Mouse (Mus musculus) kidney, postnatal 0 days (tissue): ENCODE measurements around the gene L3mbtl3. TPM values are rescaled to one million over a fixed set of nuclear protein-coding genes. Genes with fewer than 3 reads are reported as not detected.

ENCODE experiments used
- ATAC-seq: fragments of 200-750 bp; cut with Nextera tagmentation; replicated peaks from 2 replicates; pipeline ENCODE4 v1.8.0; 2017; ENCODE audit warnings: low read depth, moderate number of reproducible peaks, moderate TSS enrichment, moderate library complexity; ENCODE audit not compliant: low FRiP score
- DNase-seq: peaks from one replicate; pipeline ENCODE4 v3.0.0-alpha.2; 2016; ENCODE audit warnings: low spot score
- H3K27ac ChIP-seq: fragments of 300-500 bp; sonication (generic); 2 replicates; pipeline ENCODE4 v1.5.1; 2014; ENCODE audit warnings: mild to moderate bottlenecking
- H3K27me3 ChIP-seq: fragments of 300-500 bp; sonication (generic); 2 replicates; pipeline ENCODE4 v1.6.1; 2014; ENCODE audit warnings: low read length, mixed read lengths; ENCODE audit not compliant: insufficient read depth
- H3K36me3 ChIP-seq: fragments of 300-500 bp; sonication (generic); 2 replicates; pipeline ENCODE4 v1.6.1; 2014; ENCODE audit warnings: low read length, mixed read lengths; ENCODE audit not compliant: insufficient read depth
- H3K4me1 ChIP-seq: fragments of 300-500 bp; sonication (generic); replicated peaks from 2 replicates; pipeline ENCODE4 v1.6.1; 2014; ENCODE audit warnings: antibody characterized with exemption, low read length, mixed read lengths; ENCODE audit not compliant: insufficient read depth
- H3K4me2 ChIP-seq: fragments of 300-500 bp; sonication (generic); 2 replicates; pipeline ENCODE4 v1.6.1; 2014; ENCODE audit warnings: mild to moderate bottlenecking, low read length, moderate library complexity, mixed read lengths
- H3K4me3 ChIP-seq: fragments of 300-500 bp; sonication (generic); replicated peaks from 2 replicates; pipeline ENCODE4 v1.5.1; 2014; ENCODE audit warnings: low read depth, low read length
- H3K9ac ChIP-seq: fragments of 300-500 bp; sonication (generic); 2 replicates; pipeline ENCODE4 v1.6.1; 2014; ENCODE audit warnings: low read depth, low read length
- H3K9me3 ChIP-seq: fragments of 300-500 bp; sonication (generic); replicated peaks from 2 replicates; pipeline ENCODE4 v1.6.1; 2016; ENCODE audit warnings: low read length, inconsistent platforms, mixed read lengths
- CTCF ChIP-seq: IDR thresholded peaks from 2 replicates; pipeline ENCODE4 v1.5.1; 2016; ENCODE audit warnings: antibody characterized with exemption, low read depth, mild to moderate bottlenecking, moderate library complexity
- WGBS: fragments of 180-500 bp; shearing (Covaris S2); extraction: QIAGEN DNeasy Blood & Tissue Kit; methylation state at CpG from one replicate; pipeline ENCODE4 v1.1.7; 2014; 5-methylcytosine and 5-hydroxymethylcytosine counted together
- polyA plus RNA-seq: library from polyadenylated mRNA; unstranded; fragments of >200 nt; fragmentation: Nextera tagmentation; extraction: Ambion mirVana; gene quantifications from 2 replicates; pipeline ENCODE4 v1.2.1, GENCODE M21; 2015

Gene L3mbtl3
- polyA plus RNA-seq, 1 experiment from 2014 or later, result 9.3 TPM

- no peaks in the 10 kb centered on the region for H3K27me3 ChIP-seq
- no peak overlapping the region for H3K4me3 ChIP-seq
- H3K4me2 ChIP-seq, result no peak overlapping the region
- H3K9ac ChIP-seq, result no peak overlapping the region
- H3K27ac ChIP-seq, result no peak overlapping the region
- no peaks in the 10 kb centered on the region for H3K4me1 ChIP-seq
- H3K9me3 ChIP-seq, result no peaks in the 10 kb centered on the region
- 84% methylated on average over 3 of the region's 3 CpGs for WGBS
- no peaks in the 10 kb centered on the region for H3K36me3 ChIP-seq
- DNase-seq, result no peak
- no peak for TF ChIP-seq CTCF
- ATAC-seq, result no peak
Measured at GRCm38 (mm10) chr10:26263744-26264459, 111.9 kb downstream of the L3mbtl3 start.

GRCm38 (mm10) chr10:26259908-26260307 is 115.9 kb downstream of the L3mbtl3 start:
- Histone ChIP-seq H3K9me3 (no peaks in the 10 kb centered on the region), H3K27me3 (no peaks in the 10 kb centered on the region), H3K27ac (no peak overlapping the region), H3K4me3 (no peak overlapping the region), H3K9ac (no peak overlapping the region), H3K36me3 (no peaks in the 10 kb centered on the region), H3K4me2 (no peak overlapping the region), H3K4me1 (no peaks in the 10 kb centered on the region)
- TF ChIP-seq CTCF, result no peak
- DNase-seq (no peak), ATAC-seq (no peak)
- 67% methylated on average over 4 of the region's 4 CpGs for WGBS

- no peaks in the 10 kb centered on the region for H3K27me3 ChIP-seq
- DNase-seq, result no peak
- 81% methylated on average over 7 of the region's 7 CpGs for WGBS
Measured at GRCm38 (mm10) chr10:26249426-26250165, 126.2 kb downstream of the L3mbtl3 start.

GRCm38 (mm10) chr10:26244466-26244865 is 131.3 kb downstream of the L3mbtl3 start:
- H3K4me1 ChIP-seq, result no peaks in the 10 kb centered on the region
- no peaks in the 10 kb centered on the region for H3K36me3 ChIP-seq
- H3K9ac ChIP-seq, result no peak overlapping the region
- no peak for TF ChIP-seq CTCF
- H3K4me3 ChIP-seq, result no peak overlapping the region
- ATAC-seq (no peak), DNase-seq (no peak)
- no peaks in the 10 kb centered on the region for H3K27me3 ChIP-seq
- H3K27ac ChIP-seq, result no peak overlapping the region
- H3K9me3 ChIP-seq, result no peaks in the 10 kb centered on the region
- H3K4me2 ChIP-seq, result no peak overlapping the region
- 65% methylated on average over 6 of the region's 6 CpGs for WGBS

More at GRCm38 (mm10) chr10:26249426-26250165, 126.2 kb downstream of the L3mbtl3 start:
- Histone ChIP-seq H3K27ac (no peak overlapping the region), H3K9ac (no peak overlapping the region), H3K4me3 (no peak overlapping the region), H3K4me1 (no peaks in the 10 kb centered on the region), H3K36me3 (no peaks in the 10 kb centered on the region), H3K9me3 (no peaks in the 10 kb centered on the region), H3K4me2 (no peak overlapping the region)
- no peak for TF ChIP-seq CTCF
- ATAC-seq, result no peak

DNA sequence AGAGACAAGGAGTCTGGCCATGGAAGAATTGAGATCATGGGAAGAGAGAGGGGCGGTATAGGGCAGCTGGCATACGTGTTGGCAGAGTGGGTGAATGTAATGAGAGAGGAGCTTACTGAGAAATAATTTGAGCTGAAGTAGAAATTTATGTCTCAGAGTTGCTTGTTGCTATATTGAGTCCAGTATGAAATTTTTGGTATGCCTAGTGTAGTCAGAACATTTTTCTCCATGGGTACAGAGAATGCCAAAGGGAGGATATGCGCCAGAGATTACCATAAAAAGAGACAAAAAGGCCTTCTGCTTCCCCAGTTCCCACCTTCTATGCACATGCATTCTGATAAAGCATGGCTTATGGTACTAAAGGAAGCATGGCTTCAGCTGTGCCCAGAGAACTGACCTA is 132.6 kb downstream of the L3mbtl3 start:
- Histone ChIP-seq H3K36me3 (no peaks in the 10 kb centered on the region), H3K27me3 (no peaks in the 10 kb centered on the region), H3K9ac (no peak overlapping the region), H3K4me2 (no peak overlapping the region), H3K4me1 (no peaks in the 10 kb centered on the region), H3K4me3 (no peak overlapping the region), H3K9me3 (no peaks in the 10 kb centered on the region), H3K27ac (no peak overlapping the region)
- TF ChIP-seq CTCF, result no peak
- ATAC-seq, result no peak
- WGBS, result 90% methylated on average over 3 of the region's 3 CpGs
- DNase-seq, result no peak

DNA sequence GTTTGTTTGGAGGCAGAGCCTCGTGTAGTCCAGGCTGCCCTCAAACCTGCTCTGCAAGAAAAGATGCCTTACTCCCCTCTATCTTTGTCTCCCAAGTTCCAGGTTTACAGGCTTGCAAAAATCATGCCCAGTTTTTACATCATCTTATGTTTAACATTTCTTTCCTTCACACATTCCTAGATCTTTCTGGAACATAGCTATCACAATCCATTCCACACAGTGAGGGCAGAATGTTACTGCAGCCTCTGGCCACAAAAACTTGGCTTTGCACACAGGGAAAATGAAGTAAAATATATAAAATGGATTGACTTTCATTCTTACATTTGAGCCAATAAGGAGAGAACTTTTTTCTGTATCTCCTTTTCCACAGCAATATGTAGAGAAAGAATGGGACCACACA is 136.7 kb downstream of the L3mbtl3 start:
- 69% methylated on average over 1 of the region's 1 CpGs for WGBS
- DNase-seq (no peak), ATAC-seq (no peak)
- H3K27me3 ChIP-seq, result no peaks in the 10 kb centered on the region
- H3K9ac ChIP-seq, result no peak overlapping the region
- no peaks in the 10 kb centered on the region for H3K4me1 ChIP-seq
- no peak overlapping the region for H3K4me3 ChIP-seq
- H3K9me3 ChIP-seq, result no peaks in the 10 kb centered on the region
- H3K36me3 ChIP-seq, result no peaks in the 10 kb centered on the region
- TF ChIP-seq CTCF, result no peak
- no peak overlapping the region for H3K27ac ChIP-seq
- no peak overlapping the region for H3K4me2 ChIP-seq
